ENCODE assay signal across 19 mouse cellular contexts in genomic region chr13:20157529-20157928, GRCm38 (mm10).
"Had no signal": no experiment of that assay in that cellular context is flagged by ENCODE, and none has a peak within 500 bp of the region (broad histone marks: within the 10 kb centered on the region; RNA-seq: fewer than 3 reads in every experiment).

No protein-coding gene starts in this region.

- DNase-seq: lung, adult 18-20 months; lung, embryonic 14.5 days; lung, postnatal 10 days; lung, postnatal 4 days; midbrain, embryonic 14.5 days; retina, postnatal 1 day; right cerebral cortex, adult 18-20 months; right cerebral cortex, postnatal 25 days; right cerebral cortex, postnatal 4 days; thymus, adult 2 months; thymus, postnatal 25 days; thymus, postnatal 4 days had no signal

- H3K4me1 ChIP-seq: midbrain, embryonic 12.5 days; neural tube, embryonic 13.5 days; stomach, embryonic 15.5 days had no signal

- H3K36me3 ChIP-seq: midbrain, embryonic 10.5 days; midbrain, embryonic 12.5 days; neural tube, embryonic 13.5 days; neural tube, embryonic 15.5 days; stomach, embryonic 15.5 days had no signal

- H3K4me3 ChIP-seq: midbrain, embryonic 10.5 days; midbrain, embryonic 12.5 days; myocyte; neural tube, embryonic 13.5 days; neural tube, embryonic 15.5 days; stomach, embryonic 15.5 days had no signal

- H3K27ac ChIP-seq: midbrain, embryonic 10.5 days; midbrain, embryonic 12.5 days; neural tube, embryonic 13.5 days; neural tube, embryonic 15.5 days; stomach, embryonic 15.5 days; stomach, postnatal 0 days had no signal

- H3K27me3 ChIP-seq: midbrain, embryonic 12.5 days; neural tube, embryonic 13.5 days; neural tube, embryonic 15.5 days; stomach, embryonic 15.5 days had no signal
